Mouse (Mus musculus) heart, adult 2 months (tissue): ENCODE data around the gene Prkcq.

Experiments used
- CTCF ChIP-seq: fragments of 200-600 bp; IDR thresholded peaks from 2 replicates; pipeline ENCODE4 v1.8.1; 2022; ENCODE audit warnings: antibody characterized with exemption, mild to moderate bottlenecking, moderate library complexity
- POLR2A ChIP-seq: fragments of 200-500 bp; IDR thresholded peaks from 2 replicates; pipeline ENCODE4 v1.6.1; 2011; ENCODE audit warnings: mild to moderate bottlenecking, low read depth, low read length, control low read depth; ENCODE audit not compliant: insufficient read depth

GRCm38 (mm10) chr2:11327280-11327679 lies 155.4 kb downstream of the Prkcq start:
- TF ChIP-seq CTCF, result no peak
- TF ChIP-seq POLR2A, result no peak
